Mouse (Mus musculus): Measurements from ENCODE around the gene Nek3.

The Nek3 gene

DNA sequence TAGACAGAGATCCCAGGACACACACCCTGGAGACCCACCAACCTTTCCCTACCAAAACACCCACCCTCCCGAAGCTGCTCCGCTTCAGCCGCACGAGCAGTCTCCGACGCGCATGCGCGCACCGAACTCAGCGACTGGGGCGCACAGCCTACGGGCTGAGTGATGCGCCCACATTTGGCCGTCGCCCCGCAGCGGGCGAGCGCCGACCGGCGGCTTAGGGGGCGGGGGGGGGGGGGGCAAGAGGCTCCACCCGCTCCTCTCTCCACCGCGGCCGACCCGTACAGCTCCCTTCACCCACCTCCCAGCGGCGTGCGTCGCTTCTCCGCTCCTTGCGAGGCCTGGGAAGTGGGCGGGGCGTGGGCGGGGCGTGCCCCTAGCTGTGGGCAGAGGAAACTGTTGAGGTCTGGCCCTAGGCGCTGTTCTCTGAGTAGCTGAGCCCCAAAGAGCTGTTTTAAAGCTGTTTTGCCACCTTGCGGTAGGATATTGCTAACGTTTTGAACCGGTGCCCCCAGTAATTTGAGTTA, at the start of gene Nek3:
Gene Nek3 (minus strand): TSS at position 356 of the 524 bp plus-strand sequence.
- peak; percentile 91 to 94 for DNase-seq

DNA sequence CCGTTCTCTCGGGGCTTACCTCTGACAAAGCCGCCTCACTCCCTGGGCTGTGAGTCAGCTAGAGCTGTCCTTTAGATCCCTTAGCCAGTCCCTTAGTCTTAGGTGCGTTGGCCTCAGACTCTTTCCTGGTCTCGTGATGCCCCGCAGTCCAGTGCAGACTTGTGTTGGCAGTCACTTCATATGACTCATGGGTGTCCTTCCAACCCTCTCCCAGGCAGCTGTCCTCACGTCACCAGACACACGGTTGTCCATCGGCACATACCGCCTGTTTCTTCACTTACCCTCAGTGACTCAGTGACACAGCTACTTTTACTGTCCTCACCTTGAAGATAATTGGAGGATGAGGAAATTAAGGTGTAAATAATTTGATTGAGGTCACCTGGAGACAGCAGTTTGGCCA, 48.6 kb upstream of the Nek3 start:
- no peak for DNase-seq

DNA sequence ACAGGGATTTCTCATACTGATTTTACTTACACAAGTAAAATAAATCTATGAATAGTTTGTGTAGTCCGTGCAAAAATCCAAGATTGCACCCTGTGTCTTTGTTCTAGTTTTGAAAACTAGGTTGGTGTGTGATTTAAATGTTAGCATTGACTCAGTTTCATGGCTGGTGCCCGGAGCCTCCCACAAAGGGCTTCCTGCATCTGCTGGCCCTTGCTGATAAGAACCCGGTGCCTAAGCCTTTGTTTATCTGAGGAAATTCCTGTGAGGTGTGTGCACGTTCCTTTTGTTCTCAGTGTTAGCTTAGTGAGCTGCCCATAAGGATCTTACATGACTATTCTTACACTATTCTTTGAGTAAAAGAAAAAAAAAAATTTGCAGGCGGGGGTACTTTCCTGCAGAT, 42.8 kb upstream of the Nek3 start:
- no peak for DNase-seq

DNA sequence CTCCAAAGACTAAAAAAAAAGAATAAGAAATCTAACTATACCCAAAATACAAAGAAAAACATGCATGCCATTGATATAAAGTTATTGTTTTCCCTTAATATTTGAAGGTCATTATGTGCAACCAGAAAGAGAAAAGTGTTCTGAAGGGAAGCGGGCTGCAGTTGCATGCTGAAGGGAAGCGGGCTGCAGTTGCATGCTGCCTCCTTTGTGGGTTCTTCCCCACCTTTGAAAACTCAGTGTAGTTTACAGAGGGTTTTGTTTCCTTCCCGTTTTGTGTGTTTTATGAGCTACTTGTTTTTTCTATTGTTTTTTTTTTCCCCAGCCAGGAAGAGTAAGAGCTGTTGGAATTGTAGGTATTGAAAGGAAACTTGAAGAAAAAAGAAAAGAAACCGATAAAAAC, 41.3 kb upstream of the Nek3 start:
- DNase-seq: no peak

DNA sequence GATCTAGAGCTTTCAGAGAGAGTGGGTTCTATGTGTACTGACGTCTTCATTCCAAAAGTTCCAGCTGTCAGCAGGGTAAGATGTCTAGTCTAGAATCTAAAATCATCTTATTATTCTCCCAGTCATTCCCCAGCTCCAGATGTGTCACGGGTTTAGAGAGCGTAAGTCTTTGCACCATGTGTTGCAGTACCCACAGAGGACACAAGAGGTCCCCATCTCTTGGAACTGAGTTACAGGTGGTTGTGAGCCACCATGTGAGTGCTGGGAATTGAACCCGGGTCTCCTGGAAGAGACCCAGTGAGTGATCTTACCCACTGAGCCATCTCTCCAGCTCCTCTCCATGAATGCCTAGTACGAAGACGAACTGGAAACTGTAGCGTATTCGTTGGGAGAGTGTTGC, 33.2 kb upstream of the Nek3 start:
- no peak for DNase-seq

DNA sequence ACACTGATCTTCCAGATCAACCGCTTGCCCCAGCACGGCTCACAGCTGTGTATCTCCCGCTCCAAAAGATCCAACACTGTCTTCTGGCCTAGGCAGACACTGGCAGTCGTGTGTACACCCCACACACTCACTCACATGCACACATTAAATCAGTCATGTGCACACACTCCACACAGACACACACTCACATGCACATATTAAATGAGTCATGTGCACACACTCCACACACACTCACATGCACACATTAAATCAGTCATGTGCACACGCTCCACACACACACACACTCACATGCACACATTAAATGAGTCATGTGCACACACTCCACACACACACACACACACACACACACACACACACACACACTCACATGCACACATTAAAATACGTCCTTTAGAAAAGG, 31.7 kb upstream of the Nek3 start:
- no peak for DNase-seq

DNA sequence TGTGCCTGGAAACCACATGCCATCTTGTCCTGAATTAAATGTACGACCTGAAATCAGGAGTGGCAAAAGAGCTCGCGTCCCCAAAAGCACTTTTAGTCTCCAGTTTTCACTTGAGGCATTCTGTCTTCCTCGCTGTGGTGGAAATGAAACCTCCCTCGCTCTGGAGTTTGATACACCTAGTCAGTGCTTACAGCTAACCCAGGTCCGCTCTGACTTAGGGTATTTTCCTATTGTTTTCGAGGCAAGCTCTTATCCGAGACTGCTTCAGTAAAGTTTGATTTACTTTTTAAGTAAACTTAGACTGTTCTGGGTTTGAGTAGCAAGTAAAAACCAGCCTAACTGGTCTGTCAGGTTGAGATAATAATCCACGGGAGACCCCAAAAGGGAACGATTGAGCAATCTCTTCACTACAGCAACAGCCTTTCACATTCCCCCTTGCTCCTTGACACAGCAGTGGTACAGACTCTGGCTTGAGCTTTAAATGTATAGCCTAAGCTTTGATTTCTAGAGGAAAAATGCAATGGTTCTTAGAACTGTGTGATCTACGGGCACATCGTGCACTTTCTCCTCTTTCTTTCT, 27.3 kb upstream of the Nek3 start:
- no peak for DNase-seq

DNA sequence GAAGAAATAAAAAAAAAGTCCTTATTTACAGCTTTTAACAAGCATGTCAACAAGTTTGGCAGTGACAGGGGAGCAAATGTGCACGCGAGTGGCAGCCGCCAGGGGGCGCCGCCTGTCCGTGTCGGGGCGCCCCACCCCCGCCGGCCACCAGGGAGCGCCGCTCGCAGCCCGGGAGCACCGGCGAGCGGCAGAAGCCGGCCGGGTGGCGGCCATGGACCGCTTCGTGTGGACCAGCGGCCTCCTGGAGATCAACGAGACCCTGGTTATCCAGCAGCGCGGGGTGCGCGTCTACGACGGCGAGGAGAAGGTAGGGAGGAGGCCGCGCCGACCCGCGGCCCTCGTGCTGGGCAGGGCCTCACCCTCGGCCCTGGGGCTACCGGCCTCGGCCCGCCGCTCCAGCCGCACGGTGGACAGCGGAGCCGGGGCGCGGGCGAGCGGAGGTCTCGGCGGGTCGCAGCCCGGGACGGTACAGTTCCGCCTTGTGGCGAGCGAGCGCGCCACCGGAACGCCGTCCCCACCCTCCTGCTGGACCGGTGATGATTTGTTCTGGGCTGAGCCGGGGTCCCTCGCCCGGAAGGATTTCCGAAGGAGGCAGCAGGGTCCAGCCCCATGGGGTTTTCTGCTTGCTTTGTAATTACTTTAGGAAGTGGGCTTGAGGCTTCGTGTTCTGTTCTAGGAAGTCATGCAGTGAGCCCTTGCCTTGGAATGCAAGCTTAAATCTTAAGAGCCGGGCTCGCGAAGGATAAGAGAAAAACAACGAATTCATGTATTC, 26.6 kb upstream of the Nek3 start, which contains the start of gene Vps36:
Gene Vps36 (plus strand): TSS at position 150 of the 772 bp plus-strand sequence.
- DNase-seq: peak; percentile 95 to 97

DNA sequence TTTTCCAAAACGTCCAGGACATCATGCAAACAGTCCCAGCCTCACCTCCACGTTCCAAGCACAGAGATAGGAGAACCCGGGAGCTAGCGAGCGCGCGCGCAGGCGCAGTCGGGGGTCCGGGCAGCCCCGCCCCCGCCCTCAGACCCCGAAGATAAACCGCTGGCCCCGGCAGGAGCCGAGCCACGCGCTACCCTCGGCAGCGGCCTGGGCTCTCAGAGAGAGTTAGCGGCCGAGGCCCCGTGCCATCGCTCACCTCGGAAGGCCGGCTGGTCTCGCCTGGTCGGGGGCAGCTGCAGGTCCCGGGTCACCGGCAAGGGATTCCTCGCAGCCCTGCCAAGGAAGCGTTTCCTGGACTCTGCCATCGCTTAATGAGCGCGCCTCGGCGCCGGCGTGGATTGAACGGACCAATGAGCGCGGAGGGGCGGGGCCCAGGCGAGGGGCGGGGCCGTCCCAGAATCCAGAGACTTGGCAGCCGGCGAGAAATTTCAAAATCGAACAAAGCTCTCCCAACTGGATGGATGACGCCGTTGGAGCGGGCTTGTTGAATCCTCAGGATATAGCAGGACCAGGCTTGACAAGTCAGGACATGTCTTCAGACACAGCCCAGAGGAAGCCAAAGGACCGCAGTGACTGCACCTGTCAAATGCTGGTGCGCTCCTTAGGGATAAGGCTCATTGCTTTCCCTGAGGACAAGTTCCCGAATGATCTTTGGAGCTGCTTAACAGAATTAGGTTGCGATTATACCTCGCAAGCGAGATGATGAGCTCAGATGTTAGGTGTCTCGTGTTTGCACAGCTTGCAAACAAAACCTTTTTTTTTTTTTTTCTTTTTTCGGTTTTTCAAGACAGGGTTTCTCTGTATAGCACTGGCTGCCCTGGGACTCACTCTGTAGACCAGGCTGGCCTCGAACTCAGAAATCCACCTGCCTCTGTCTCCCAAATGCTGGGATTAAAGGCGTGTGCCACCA, 19.5 kb upstream of the Nek3 start, which contains the start of gene Ckap2:
Gene Ckap2 (minus strand): TSS at position 389 of the 967 bp plus-strand sequence.
- peak; percentile 96 for DNase-seq

DNA sequence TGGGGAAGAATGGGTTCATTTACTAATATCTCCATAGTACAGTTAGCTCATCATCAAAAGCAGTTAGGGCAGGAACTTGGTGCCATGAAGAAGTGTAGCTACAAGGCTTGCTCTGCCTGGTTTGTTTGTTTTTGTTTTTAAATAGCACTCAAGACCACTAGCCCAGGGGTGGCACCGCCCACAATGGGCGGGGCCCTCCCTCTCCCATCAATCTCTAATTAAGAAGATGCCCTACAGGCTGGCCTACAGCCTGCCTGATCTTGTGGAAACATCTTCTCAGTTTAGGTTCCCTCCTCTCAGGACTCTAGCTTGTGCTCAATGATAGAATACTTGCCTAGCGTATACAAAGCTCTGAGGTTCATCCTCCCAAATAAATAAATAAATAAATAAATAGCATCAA, 18.6 kb upstream of the Nek3 start:
- DNase-seq: peak; percentile 37 to 51

DNA sequence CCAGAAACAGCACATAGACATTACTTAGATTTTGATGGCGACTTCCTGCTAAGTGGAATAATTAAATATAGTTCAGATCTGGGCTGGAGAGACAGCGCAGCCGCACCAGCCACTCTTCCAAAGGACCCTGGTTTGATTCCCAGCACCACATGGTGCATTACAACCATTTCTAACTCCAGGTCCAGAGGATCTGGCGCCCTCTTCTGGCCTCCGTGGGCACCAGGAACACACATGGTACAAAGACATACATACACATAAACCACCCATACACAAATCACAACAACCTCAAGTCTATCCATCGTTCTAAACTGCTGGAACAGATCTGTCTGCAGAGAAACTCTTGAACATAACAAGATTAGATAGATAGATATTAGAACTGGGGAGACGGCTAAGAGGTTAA, 9.7 kb upstream of the Nek3 start:
- no peak for DNase-seq

DNA sequence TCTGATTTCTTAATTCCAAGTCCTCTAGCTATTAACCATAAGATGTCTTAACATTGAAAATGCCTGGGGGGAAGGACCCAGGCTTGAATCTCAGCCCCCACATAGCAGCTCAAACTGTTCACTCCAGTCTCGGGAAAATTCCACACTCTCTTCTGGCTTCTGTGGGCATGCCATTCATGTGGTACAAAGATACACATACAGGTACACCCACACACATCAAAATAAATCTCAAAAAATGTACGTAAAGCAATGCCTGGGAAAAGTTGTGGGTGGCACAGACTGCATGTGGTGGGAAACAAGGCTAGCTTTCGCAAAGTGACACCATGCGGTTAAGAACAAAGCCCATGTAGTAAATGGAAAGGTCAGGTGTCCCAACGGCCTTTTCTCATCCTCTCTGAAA, 2.9 kb upstream of the Nek3 start:
- DNase-seq: no peak

DNA sequence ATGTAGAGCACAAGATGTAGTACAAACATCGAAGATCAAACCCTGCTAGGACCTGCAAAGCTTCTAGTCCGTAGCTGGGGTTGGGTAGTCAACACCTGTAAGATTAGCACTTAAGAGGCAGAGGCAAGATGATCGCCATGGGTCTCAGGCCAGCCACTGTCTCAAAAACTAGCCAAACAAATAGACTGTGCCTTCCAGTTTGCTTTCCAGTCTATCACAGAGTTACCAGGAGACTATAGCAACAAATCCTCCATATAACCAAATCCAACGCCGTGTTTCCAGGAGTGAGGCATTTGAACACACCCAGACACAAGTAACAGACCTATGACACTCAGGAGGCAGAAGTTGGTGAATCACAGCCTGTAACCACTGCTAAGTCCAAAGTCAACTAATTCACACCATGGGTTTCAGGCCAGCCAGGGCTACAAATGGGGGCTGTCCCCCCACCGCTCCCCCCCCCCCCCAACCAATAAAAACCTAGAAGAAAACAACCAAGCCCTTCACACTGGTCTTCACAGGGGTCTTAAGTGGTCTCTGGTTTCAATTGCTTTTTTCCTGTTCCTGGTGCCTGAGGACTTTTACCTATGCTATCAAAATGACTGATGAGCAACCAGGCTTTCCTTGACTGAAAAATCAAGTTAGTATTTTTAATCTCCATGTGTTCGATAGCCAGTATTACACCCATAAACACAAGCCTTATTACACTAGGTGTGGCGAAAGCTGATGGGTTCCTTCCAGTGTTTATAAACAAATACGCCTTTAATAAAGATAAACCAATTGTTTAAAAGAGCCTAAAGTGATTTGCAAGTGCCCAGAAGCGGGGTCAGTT, 770 bp downstream of the Nek3 start:
- no peak for DNase-seq

DNA sequence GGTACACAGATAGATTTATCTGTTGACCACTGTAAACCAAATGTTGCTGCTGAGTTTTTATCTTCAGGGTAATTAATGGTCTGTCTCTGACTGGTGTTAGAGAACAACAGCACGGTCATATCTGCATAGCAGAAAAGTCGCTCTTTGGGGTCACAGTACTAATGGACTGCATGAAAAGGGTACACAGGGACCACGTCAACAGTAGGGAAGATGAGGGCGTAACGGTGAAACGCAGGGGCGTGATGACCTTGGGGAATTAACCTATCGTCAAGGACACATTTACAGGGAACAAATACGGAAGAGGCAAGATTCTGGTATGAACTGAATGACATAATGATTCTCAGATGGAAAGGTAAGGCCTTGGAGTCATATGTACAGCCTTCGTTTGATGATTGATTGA, 1.8 kb downstream of the Nek3 start:
- DNase-seq: no peak

DNA sequence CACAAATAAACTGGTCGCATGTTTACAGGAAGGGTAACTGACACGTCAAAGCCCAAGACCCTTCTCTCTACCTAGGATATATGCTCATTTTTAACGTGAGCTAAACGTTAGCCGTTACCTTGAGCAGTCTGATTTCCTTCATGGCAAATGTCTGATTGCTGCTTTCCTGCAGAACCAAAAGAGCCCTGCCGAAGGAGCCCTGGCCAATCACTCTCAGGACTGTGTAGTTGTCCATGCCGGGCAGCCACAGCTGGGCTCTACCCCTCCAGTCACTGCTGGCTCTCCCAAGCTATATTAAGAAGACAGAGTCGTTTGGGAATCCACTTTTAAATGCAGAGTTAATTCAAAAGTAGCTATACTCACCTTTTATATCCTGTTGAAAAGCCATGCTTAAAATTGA, 4.0 kb downstream of the Nek3 start:
- no peak for DNase-seq

DNA sequence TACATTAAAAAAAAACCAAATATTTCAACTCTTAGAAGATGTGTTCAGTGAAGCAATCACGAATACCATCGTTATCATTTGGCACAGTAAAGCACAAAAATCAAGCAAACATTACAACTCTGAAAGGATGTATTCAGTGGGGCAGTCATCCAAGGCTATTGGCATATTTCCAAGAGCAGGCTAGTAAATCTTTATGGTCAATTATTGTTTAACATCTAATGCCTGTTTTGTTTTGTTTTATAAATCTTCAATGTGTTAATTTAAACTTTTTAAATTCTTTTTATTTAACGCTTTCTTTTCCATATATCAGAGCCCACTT, 15.9 kb downstream of the Nek3 start:
- peak; percentile 46 to 47 for DNase-seq

DNA sequence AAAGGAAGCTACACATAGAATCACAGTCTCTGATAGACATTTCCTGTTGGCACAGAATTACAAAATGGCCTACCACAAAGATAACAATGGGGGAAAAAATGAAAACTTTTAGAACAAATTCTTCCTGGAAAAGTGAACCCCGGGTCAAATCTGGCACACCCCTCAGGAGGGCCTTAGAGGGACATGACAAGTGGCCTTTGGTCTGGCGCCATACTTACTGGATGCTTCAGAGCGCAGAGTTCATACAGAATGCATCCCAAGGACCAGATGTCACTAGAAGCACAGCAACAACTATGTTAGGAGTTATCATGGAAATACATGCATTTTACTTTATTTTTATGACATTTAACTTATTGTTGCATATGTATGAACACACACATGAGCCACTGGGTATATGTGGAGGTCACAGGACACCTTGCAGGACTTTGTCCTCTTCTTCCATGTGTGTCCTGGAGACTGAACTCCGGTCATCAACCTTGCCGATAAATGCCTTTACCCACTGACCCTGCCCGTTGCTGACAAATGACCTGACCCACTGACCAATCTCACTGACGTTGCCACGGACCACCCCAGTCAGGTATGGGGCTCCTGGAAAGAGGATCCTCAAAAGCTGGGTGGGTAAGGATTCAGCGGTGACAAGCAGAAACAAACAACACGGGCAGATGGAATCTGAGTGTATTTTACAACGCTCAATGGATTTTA, 16.4 kb downstream of the Nek3 start:
- DNase-seq: no peak

DNA sequence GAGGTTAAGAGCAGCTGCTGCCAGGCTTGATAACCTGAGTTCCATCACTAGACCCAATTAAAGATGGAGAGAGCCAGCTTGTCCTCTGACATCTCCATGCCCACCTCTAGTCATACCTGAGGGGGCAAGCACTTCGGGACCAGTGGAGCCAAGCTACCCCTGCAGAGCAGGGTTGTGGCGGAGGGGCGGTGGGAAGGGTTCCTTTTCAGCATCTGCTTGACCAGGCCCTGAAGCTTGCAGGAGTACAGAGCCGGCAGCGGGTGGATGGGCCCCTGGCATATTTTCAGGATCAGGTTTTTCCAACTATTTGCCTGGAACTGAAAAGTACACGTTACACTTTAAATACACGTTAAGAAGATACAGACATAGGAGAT, 17.9 kb downstream of the Nek3 start:
- no peak for DNase-seq

DNA sequence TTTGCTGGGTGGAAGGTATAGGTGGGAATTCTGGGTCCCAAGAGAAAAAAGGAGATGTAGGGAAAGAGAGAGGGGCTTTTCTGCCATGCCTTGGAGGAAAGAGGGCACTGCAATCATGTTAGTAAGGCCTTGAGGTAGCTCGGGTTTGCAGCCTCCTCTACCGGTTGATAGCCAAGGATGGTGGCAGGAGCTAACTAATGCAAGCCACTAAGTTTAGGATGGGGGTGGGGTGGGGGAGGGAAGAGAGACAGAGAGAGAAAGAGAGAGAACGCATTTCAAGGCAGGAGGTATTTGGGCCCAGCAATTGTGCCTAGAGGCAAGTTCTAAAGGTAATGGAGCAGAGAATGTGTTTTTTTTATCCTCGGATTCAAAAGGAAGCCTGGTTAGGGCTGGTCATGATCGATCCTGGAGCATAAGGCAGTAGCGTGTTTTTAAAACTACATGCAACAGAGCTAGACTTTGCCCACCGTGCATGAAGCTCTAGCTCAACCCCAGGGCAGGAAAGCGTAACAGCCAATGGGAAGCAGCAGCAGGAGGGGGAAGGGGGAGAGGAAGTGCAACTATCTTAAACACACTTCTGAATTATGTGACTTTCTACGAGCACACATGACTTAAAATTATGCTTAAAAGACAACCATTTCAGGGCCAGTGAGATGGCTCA, 18.4 kb downstream of the Nek3 start:
- DNase-seq: no peak

DNA sequence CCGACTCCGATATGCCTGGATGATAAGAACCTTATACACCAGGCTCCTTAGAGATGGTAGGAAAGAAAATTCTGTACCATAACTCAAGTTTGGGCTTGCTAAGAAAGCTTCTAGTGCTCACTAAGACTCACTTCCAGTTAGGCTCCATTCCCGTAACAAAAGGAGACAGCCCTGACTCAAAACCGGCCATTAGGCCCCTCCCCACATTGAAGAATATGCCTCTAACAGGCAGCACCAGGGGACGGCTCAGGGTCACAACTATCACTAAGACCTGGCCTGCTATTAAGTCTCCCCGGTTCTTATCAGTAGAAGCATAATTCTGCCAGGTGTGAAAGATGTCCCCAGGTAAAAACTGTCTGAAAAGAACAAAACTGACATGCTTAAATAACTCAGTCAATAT, 20.4 kb downstream of the Nek3 start:
- DNase-seq: no peak

Data from cerebellum, postnatal 10 days (tissue).